Mouse (Mus musculus) spleen, adult 2 months (tissue): ENCODE measurements around the gene Arhgap28.

Source experiments
- CTCF ChIP-seq: fragments of 200-500 bp; IDR thresholded peaks from 2 replicates; pipeline ENCODE4 v1.5.1; 2011; ENCODE audit warnings: mild to moderate bottlenecking, inconsistent platforms; ENCODE audit not compliant: insufficient read depth, insufficient read length, insufficient replicate concordance; ENCODE audit errors: extremely low read depth
- POLR2A ChIP-seq: fragments of 200-500 bp; IDR thresholded peaks from 2 replicates; pipeline ENCODE4 v1.6.1; 2011; ENCODE audit warnings: low read depth, low read length, inconsistent platforms

GRCm38 (mm10) chr17:67996769-67997155, 7.2 kb downstream of the Arhgap28 start:
- no peak for TF ChIP-seq CTCF
- TF ChIP-seq POLR2A: no peak
